Mouse (Mus musculus) MEL (cell line): Measurements from ENCODE around the gene Acnat1.
"Not testable (repeated sequence)": the region's sequence is repeated elsewhere in the genome, so short reads cannot be mapped to it uniquely, and the experiment has no call there.

Source experiments
- CTCF ChIP-seq, 3 experiments: IDR thresholded peaks in 2 of 3; conservative IDR thresholded peaks in 1 of 3; 2 replicates each; pipeline ENCODE4 v1.5.1; 2011 to 2012; ENCODE audit warnings: low read length in 3 of 3, low read depth in 2 of 3, mild to moderate bottlenecking in 2 of 3, improper control_type of control experiment in 1 of 3, inconsistent platforms in 1 of 3, mixed read lengths in 1 of 3, moderate library complexity in 1 of 3; ENCODE audit not compliant: control insufficient read depth in 1 of 3, insufficient read depth in 1 of 3, poor library complexity in 1 of 3, severe bottlenecking in 1 of 3
- EP300 ChIP-seq, 2 experiments: IDR thresholded peaks; 2 replicates each; pipeline ENCODE4 v1.6.1; 2011; ENCODE audit warnings: improper control_type of control experiment in 2 of 2, low read length in 2 of 2, low read depth in 1 of 2, mild to moderate bottlenecking in 1 of 2
- MAZ ChIP-seq: IDR thresholded peaks from 2 replicates; pipeline ENCODE4 v1.6.1; 2012; ENCODE audit warnings: low read depth, mild to moderate bottlenecking, inconsistent platforms, low read length, improper control_type of control experiment
- MYC ChIP-seq: IDR thresholded peaks from 2 replicates; pipeline ENCODE4 v1.6.1; 2011; ENCODE audit warnings: low read depth, mild to moderate bottlenecking, low read length, improper control_type of control experiment, moderate library complexity
- NELFE ChIP-seq: IDR thresholded peaks from 2 replicates; pipeline ENCODE4 v1.6.1; 2011; ENCODE audit warnings: low read depth, low read length, improper control_type of control experiment

DNA sequence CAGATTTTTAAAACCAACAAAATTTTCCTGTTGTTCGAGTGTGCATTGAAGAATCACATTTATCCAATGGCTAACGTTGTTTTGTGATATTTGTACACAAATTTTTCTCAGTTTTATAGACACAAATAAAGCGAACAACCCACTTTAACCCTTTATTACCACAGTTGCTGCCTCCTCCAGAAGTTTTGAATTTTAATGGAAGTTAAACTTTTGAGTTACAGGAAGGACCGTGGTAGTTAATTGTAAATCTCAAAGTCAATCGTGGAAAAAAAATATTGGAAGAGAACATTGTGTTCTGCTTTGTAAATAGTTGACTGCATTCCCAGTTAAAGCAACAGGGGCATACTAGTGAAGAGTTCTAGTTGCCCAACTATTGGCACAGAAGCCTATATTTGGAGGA is 65.8 kb downstream of the Acnat1 start, which contains the start of gene Acnat2:
- not testable (repeated sequence) for TF ChIP-seq MAZ; EP300 (IDR thresholded peaks at IDR 0.05; ENCODE audit: low read depth in 1 of 2, low read length in 2 of 2); CTCF (IDR thresholded peaks at IDR 0.05 in 2 of 3, conservative IDR thresholded peaks at IDR 0.05 in 1 of 3; ENCODE audit: control insufficient read depth in 1 of 3, insufficient read depth in 1 of 3, low read depth in 2 of 3, low read length in 3 of 3, poor library complexity in 1 of 3, severe bottlenecking in 1 of 3); NELFE; MYC
